Mouse (Mus musculus) liver, postnatal 0 days (tissue): ENCODE results near the gene Ccdc88a. TPM values are rescaled to one million over a fixed set of nuclear protein-coding genes. Genes with fewer than 3 reads are reported as not detected.

ENCODE experiments used
- ATAC-seq: fragments of 200-750 bp; cut with Nextera tagmentation; 2 replicates; pipeline ENCODE4 v1.8.0; 2017; ENCODE audit warnings: mild to moderate bottlenecking, moderate library complexity
- DNase-seq: peaks from one replicate; pipeline ENCODE4 v3.0.0-alpha.2; 2016
- H3K27ac ChIP-seq: fragments of 300-500 bp; sonication (generic); 2 replicates; pipeline ENCODE4 v1.5.1; 2014; ENCODE audit warnings: antibody characterized with exemption, moderate library complexity, mild to moderate bottlenecking, low read depth
- H3K27me3 ChIP-seq: fragments of 300-500 bp; sonication (generic); 2 replicates; pipeline ENCODE4 v1.6.1; 2014; ENCODE audit warnings: low read length, control low read depth, mixed read lengths; ENCODE audit not compliant: insufficient read depth
- H3K36me3 ChIP-seq: fragments of 300-500 bp; sonication (generic); replicated peaks from 2 replicates; pipeline ENCODE4 v1.6.1; 2014; ENCODE audit warnings: mild to moderate bottlenecking, control low read depth, low read length, moderate library complexity, mixed read lengths; ENCODE audit not compliant: insufficient read depth
- H3K4me1 ChIP-seq: fragments of 300-500 bp; sonication (generic); 2 replicates; pipeline ENCODE4 v1.6.1; 2014; ENCODE audit warnings: antibody characterized with exemption, mild to moderate bottlenecking, control low read depth; ENCODE audit not compliant: insufficient read depth
- H3K4me2 ChIP-seq: fragments of 300-500 bp; sonication (generic); 2 replicates; pipeline ENCODE4 v1.6.1; 2014; ENCODE audit warnings: low read depth, mild to moderate bottlenecking, low read length, moderate library complexity, mixed read lengths
- H3K4me3 ChIP-seq: fragments of 300-500 bp; sonication (generic); 2 replicates; pipeline ENCODE4 v1.5.1; 2014; ENCODE audit warnings: low read depth, low read length
- H3K9ac ChIP-seq: fragments of 300-500 bp; sonication (generic); replicated peaks from 2 replicates; pipeline ENCODE4 v1.6.1; 2014; ENCODE audit warnings: mild to moderate bottlenecking, moderate library complexity
- H3K9me3 ChIP-seq: fragments of 300-500 bp; sonication (generic); 2 replicates; pipeline ENCODE4 v1.6.1; 2016; ENCODE audit warnings: mild to moderate bottlenecking, control low read depth, low read length, mixed read lengths
- CTCF ChIP-seq: sonication (generic); IDR thresholded peaks from 2 replicates; pipeline ENCODE4 v1.5.1; 2016; ENCODE audit warnings: antibody characterized with exemption, low read depth
- EP300 ChIP-seq: IDR thresholded peaks from 2 replicates; pipeline ENCODE4 v1.6.1; 2016; ENCODE audit warnings: antibody characterized with exemption, low read depth, mild to moderate bottlenecking
- WGBS: fragments of 180-500 bp; shearing (Covaris S2); extraction: QIAGEN DNeasy Blood & Tissue Kit; methylation state at CpG from one replicate; pipeline ENCODE4 v1.1.7; 2014; ENCODE audit not compliant: insufficient replicate concordance; 5-methylcytosine and 5-hydroxymethylcytosine counted together
- polyA plus RNA-seq: library from polyadenylated mRNA; unstranded; fragments of >200 nt; fragmentation: Nextera tagmentation; extraction: Ambion mirVana; gene quantifications from 2 replicates; pipeline ENCODE4 v1.2.1, GENCODE M21; 2015

The Ccdc88a gene
- 3.0 and 3.3 TPM in 2 replicates for polyA plus RNA-seq

GRCm38 (mm10) chr11:29373396-29374273 is at the start of gene Ccdc88a:
Gene Ccdc88a (plus strand): TSS chr11:29373658.
- no peak for TF ChIP-seq EP300
- TF ChIP-seq CTCF, result peak; percentile 56
- no peaks in the 10 kb centered on the region for H3K27me3 ChIP-seq
- WGBS, result under 1% methylated on average over 101 of the region's 107 CpGs

DNA sequence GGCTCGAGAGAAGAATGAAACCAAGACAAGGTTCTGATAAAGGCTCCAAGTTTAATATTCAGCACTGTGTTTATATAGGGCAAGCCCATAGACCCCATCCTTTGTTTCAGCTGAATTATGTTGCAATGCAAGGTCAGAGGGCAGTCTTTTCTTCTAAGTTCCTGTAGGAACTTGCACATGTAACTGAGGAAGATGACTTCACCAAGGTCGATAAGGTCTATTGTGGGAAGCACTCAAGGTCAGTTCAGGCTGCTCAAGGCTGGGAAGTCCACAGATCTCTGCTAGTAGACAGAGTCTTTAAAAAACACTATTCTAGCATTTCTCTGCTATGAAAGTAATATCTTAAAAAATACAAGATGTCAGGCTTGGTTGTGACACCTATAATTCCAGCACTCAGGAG is 38.0 kb upstream of the Ccdc88a start:
- H3K9me3 ChIP-seq, result no peaks in the 10 kb centered on the region
- H3K4me3 ChIP-seq, result no peak overlapping the region
- no peaks in the 10 kb centered on the region for H3K4me1 ChIP-seq
- TF ChIP-seq CTCF (no peak), EP300 (no peak)
- DNase-seq (no peak), ATAC-seq (peak; percentile 29; the same call in 1 of the 2 replicates)
- WGBS, result 61% methylated on average over 2 of the region's 2 CpGs
- no peaks in the 10 kb centered on the region for H3K27me3 ChIP-seq
- H3K9ac ChIP-seq, result no peak overlapping the region
- no peak overlapping the region for H3K4me2 ChIP-seq
- no peak overlapping the region for H3K27ac ChIP-seq
- no peaks in the 10 kb centered on the region for H3K36me3 ChIP-seq

More at GRCm38 (mm10) chr11:29373396-29374273, at the start of gene Ccdc88a:
- peak within 1 kb of the TSS; percentile 93 for H3K4me3 ChIP-seq
- peak within 1 kb of the TSS; percentile 93 for H3K4me2 ChIP-seq
- DNase-seq (peak; percentile 95), ATAC-seq (peak; percentile 96)
- H3K9me3 ChIP-seq, result no peaks in the 10 kb centered on the region
- no peaks in the 10 kb centered on the region for H3K36me3 ChIP-seq
- H3K9ac ChIP-seq, result peak within 1 kb of the TSS; percentile 76
- peak within 1 kb of the TSS; percentile 79 for H3K27ac ChIP-seq
- H3K4me1 ChIP-seq, result peaks cover 5% of the 10 kb centered on the region

DNA sequence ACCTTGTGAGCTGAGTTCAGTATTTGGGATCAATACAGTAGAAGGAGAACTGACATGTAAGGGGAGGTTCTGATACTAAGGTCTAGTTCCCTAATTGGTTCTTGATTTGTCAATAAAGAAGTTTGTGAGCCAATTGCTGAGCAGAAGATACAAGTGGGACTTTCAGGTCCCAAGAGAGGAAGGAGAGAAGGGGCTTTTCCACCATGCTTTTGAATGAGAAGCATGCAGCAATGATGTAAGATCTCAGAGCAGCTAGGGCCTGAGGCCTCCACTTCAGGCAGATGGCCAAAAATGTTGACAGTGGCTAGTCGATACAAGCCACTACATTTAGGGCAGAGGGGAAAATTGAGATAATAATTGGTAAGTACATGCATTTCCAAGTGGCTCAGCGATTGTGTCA is 32.2 kb upstream of the Ccdc88a start:
- DNase-seq (no peak), ATAC-seq (no peak)
- Histone ChIP-seq H3K36me3 (no peaks in the 10 kb centered on the region), H3K9me3 (no peaks in the 10 kb centered on the region), H3K27me3 (no peaks in the 10 kb centered on the region), H3K27ac (no peak overlapping the region), H3K9ac (no peak overlapping the region), H3K4me3 (no peak overlapping the region), H3K4me2 (no peak overlapping the region), H3K4me1 (no peaks in the 10 kb centered on the region)
- TF ChIP-seq CTCF, result no peak
- 64% methylated on average over 2 of the region's 2 CpGs for WGBS

- DNase-seq (no peak), ATAC-seq (peak; percentile 55)
- H3K36me3 ChIP-seq, result no peaks in the 10 kb centered on the region
- H3K4me1 ChIP-seq, result no peaks in the 10 kb centered on the region
- no peak overlapping the region for H3K27ac ChIP-seq
- H3K4me3 ChIP-seq, result no peak overlapping the region
- no peak overlapping the region for H3K4me2 ChIP-seq
- H3K9me3 ChIP-seq, result no peaks in the 10 kb centered on the region
- no peaks in the 10 kb centered on the region for H3K27me3 ChIP-seq
- WGBS, result 73% methylated on average over 4 of the region's 4 CpGs
- H3K9ac ChIP-seq, result no peak overlapping the region
- TF ChIP-seq EP300 (no peak), CTCF (no peak)
Observed at GRCm38 (mm10) chr11:29344891-29345657, 28.4 kb upstream of the Ccdc88a start.

DNA sequence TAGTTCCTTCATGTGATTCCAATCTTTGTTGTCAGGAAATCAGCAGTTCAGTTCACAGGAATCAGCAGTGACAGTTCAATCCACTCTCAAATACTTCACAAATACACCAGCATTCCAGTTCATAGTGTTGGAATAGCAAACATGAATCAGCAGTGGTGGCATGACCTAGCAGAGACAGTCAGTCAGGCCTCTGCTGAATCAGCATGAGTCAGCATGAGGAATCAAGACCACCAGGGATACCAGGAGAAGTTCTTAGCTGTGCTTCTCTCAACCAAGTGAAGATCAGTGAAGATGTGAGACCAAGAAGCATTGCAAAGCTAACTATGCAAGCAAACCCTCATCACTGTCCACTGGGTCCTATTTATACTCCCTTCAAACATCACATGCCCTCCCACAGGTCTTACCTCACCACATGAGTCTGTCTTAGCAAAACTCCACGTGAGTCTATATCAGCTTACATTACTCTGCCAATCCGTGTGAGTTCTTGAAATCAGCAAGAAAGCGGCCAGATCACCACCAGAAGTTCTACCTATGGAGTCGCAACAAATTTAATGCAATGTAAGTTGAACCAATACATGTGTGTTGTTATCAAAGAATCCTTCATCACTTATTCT is 27.7 kb upstream of the Ccdc88a start:
- H3K9ac ChIP-seq, result no peak overlapping the region
- H3K36me3 ChIP-seq, result no peaks in the 10 kb centered on the region
- ATAC-seq, result peak; percentile 84
- no peaks in the 10 kb centered on the region for H3K27me3 ChIP-seq
- H3K4me2 ChIP-seq, result no peak overlapping the region
- no peak for TF ChIP-seq CTCF
- 0 out of 2 replicates have a peak, but pooled peaks have one; percentile 42 for TF ChIP-seq EP300
- no peak overlapping the region for H3K4me3 ChIP-seq
- no peak for DNase-seq
- 70% methylated on average over 4 of the region's 4 CpGs for WGBS
- H3K27ac ChIP-seq, result no peak overlapping the region
- no peaks in the 10 kb centered on the region for H3K9me3 ChIP-seq
- no peaks in the 10 kb centered on the region for H3K4me1 ChIP-seq

GRCm38 (mm10) chr11:29350891-29351290 is 22.6 kb upstream of the Ccdc88a start:
- DNase-seq, result no peak
- no peaks in the 10 kb centered on the region for H3K27me3 ChIP-seq
- H3K4me3 ChIP-seq, result no peak overlapping the region
- no peaks in the 10 kb centered on the region for H3K9me3 ChIP-seq
- ATAC-seq, result no peak
- WGBS, result 88% methylated on average over 2 of the region's 2 CpGs
- H3K4me2 ChIP-seq, result no peak overlapping the region
- H3K36me3 ChIP-seq, result no peaks in the 10 kb centered on the region
- no peak overlapping the region for H3K9ac ChIP-seq
- H3K27ac ChIP-seq, result no peak overlapping the region
- H3K4me1 ChIP-seq, result no peaks in the 10 kb centered on the region
- TF ChIP-seq CTCF, result no peak
- no peak for TF ChIP-seq EP300
